Mouse (Mus musculus) bone marrow macrophage, adult 2 months (primary cell): Measurements from ENCODE around the gene Rps7.

Experiments used
- CTCF ChIP-seq: IDR thresholded peaks from 2 replicates; pipeline ENCODE4 v1.5.1; 2012; ENCODE audit warnings: low read depth, mild to moderate bottlenecking, low read length, moderate library complexity
- POLR2A ChIP-seq: IDR thresholded peaks from 2 replicates; pipeline ENCODE4 v1.6.1; 2012; ENCODE audit warnings: mild to moderate bottlenecking, low read depth, low read length, borderline replicate concordance

- TF ChIP-seq CTCF: no peak
- no peak for TF ChIP-seq POLR2A
Observed at GRCm38 (mm10) chr12:28596851-28597250, 38.9 kb downstream of the Rps7 start.
